Mouse (Mus musculus) cortical plate, adult 2 months (tissue): ENCODE measurements at regions not wholly inside any gene's neighbourhood (a gene's known extent, or its start where the extent isn't known, plus 50 kb on each side); places are given as distances from the start of the nearest gene placed in this dataset.
A peak's percentile ranks its signal among the peaks of the same experiment; 100 is the strongest.

Experiments used
- H3K27ac ChIP-seq: fragments of 200-500 bp; 2 replicates; pipeline ENCODE4 v1.5.1; 2012; ENCODE audit warnings: low read length, control low read depth, inconsistent platforms; ENCODE audit not compliant: insufficient read depth
- H3K4me1 ChIP-seq: fragments of 200-500 bp; 2 replicates; pipeline ENCODE4 v1.6.1; 2011; ENCODE audit warnings: low read length; ENCODE audit not compliant: control insufficient read depth, insufficient read depth
- H3K4me3 ChIP-seq: fragments of 200-500 bp; 2 replicates; pipeline ENCODE4 v1.5.1; 2011; ENCODE audit warnings: mild to moderate bottlenecking, low read length, control low read depth; ENCODE audit not compliant: insufficient read depth
- CTCF ChIP-seq: fragments of 200-500 bp; IDR thresholded peaks from 2 replicates; pipeline ENCODE4 v1.5.1; 2011; ENCODE audit warnings: mild to moderate bottlenecking, control low read depth, low read length; ENCODE audit not compliant: insufficient read depth; ENCODE audit errors: extremely low read depth
- POLR2A ChIP-seq: fragments of 200-500 bp; IDR thresholded peaks from 2 replicates; pipeline ENCODE4 v1.6.1; 2011; ENCODE audit warnings: mild to moderate bottlenecking, low read length, control low read depth; ENCODE audit not compliant: insufficient read depth; ENCODE audit errors: extremely low read depth

DNA sequence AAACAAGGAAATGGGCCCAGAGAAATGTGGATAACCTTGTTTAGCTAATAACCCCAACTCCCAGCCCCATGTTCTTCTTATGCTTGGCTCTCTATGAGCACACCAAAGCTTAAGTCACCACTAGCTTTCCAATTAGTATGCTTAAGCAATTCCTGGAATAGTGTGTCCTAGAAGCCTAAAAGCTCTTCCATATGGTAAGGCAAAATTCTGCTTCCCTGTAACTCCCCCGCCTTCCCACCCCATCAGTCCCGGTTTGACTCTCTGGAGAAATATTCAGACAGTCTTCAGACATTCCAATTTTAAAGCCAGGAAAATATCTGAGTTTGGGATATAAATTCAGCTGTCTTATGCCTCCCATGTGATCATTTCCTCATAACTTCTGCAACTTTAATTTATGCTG is 120.6 kb upstream of the Fmr1 start:
- Histone ChIP-seq H3K4me3 (no peak overlapping the region), H3K4me1 (no peaks in the 10 kb centered on the region), H3K27ac (no peak overlapping the region)
- TF ChIP-seq CTCF (no peak), POLR2A (no peak)

DNA sequence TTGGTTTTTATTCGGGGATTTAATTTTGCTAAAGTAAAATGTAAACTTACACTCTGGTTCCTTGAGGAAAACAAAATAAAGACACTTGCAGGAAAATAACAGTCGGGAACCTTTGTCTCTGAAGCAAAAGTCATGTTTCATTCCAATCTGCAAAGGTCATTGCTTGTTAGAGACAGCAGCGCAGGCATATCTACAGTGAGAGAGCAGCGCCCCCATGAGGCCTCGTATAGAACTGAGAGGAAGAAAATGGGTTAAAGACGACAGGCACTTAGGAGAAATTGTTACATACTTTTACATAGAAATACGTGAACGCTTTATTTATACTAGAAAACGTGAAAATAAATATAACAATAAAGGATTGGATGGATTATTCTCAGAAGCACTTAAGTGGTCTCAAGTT is 93.1 kb upstream of the Fmr1 start:
- no peak overlapping the region for H3K4me3 ChIP-seq
- no peaks in the 10 kb centered on the region for H3K4me1 ChIP-seq
- TF ChIP-seq CTCF (peak; percentile 43; the same call in 1 of the 2 replicates), POLR2A (no peak)
- H3K27ac ChIP-seq = no peak overlapping the region

DNA sequence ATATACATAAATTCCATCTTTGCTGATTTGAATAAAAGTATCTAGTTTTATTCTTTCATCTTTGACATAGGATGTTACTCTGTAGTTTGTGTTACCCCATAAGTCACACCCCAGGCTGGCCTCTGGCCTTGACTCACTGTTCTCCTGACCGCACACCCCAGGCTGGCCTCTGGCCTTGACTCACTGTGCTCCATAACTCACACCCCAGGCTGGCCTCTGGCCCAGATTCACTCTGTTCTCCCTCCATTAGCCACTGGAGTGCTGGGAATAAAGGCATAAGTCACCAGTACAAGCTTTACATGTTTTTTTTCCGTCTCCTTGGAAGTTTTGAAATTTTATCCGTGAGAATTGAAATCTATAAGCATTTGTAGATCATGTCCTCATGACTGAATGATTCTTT is 56.2 kb upstream of the Fmr1 start:
- Histone ChIP-seq H3K27ac (no peak overlapping the region), H3K4me3 (no peak overlapping the region), H3K4me1 (no peaks in the 10 kb centered on the region)
- TF ChIP-seq CTCF = no peak
- TF ChIP-seq POLR2A = no peak
